Mouse (Mus musculus) MEL (cell line): ENCODE measurements around the gene Fhad1. TPM values are rescaled to one million over a fixed set of nuclear protein-coding genes. Genes with fewer than 3 reads are reported as not detected.
"Not testable (repeated sequence)": the region's sequence is repeated elsewhere in the genome, so short reads cannot be mapped to it uniquely, and the experiment has no call there.

Experiments
- DNase-seq: peaks from one replicate; pipeline ENCODE4 v3.0.0; 2011; ENCODE audit warnings: low read depth, low spot score
- H3K27ac ChIP-seq: 2 replicates; pipeline ENCODE4 v1.5.1; 2012; ENCODE audit warnings: low read depth, mild to moderate bottlenecking, control low read depth, low read length, moderate library complexity; ENCODE audit not compliant: control insufficient read depth
- H3K27me3 ChIP-seq, 2 experiments: fragments of 150-350 bp in 1 of 2; sonication (generic) in 1 of 2; 2 replicates each; pipeline ENCODE4 v1.6.1; 2012; ENCODE audit warnings: low read length in 2 of 2, mild to moderate bottlenecking in 2 of 2, improper control_type of control experiment in 1 of 2, moderate library complexity in 1 of 2; ENCODE audit not compliant: insufficient read depth in 2 of 2, control insufficient read depth in 1 of 2
- H3K36me3 ChIP-seq, 2 experiments: 2 replicates each; pipeline ENCODE4 v1.6.1; 2012 to 2014; ENCODE audit warnings: low read length in 2 of 2, improper control_type of control experiment in 1 of 2, inconsistent platforms in 1 of 2, mild to moderate bottlenecking in 1 of 2; ENCODE audit not compliant: insufficient read depth in 2 of 2, control insufficient read depth in 1 of 2
- H3K4me1 ChIP-seq, 2 experiments: fragments of 150-350 bp in 1 of 2; sonication (generic) in 1 of 2; 2 replicates each; pipeline ENCODE4 v1.6.1; 2012; ENCODE audit warnings: low read length in 2 of 2, improper control_type of control experiment in 1 of 2, mild to moderate bottlenecking in 1 of 2; ENCODE audit not compliant: insufficient read depth in 2 of 2, control insufficient read depth in 1 of 2
- H3K4me3 ChIP-seq, 2 experiments: fragments of 150-350 bp in 1 of 2; sonication (generic) in 1 of 2; 2 replicates each; pipeline ENCODE4 v1.5.1; 2012; ENCODE audit warnings: low read depth in 2 of 2, low read length in 2 of 2, mild to moderate bottlenecking in 2 of 2, moderate library complexity in 2 of 2, control low read depth in 1 of 2, improper control_type of control experiment in 1 of 2; ENCODE audit not compliant: control insufficient read depth in 1 of 2, insufficient read depth in 1 of 2
- H3K79me2 ChIP-seq: 2 replicates; pipeline ENCODE4 v1.6.1; 2012; ENCODE audit warnings: mild to moderate bottlenecking, low read length, moderate library complexity; ENCODE audit not compliant: control insufficient read depth, poor library complexity, insufficient read depth
- H3K9ac ChIP-seq: 2 replicates; pipeline ENCODE4 v1.6.1; 2012; ENCODE audit warnings: low read depth, mild to moderate bottlenecking, control low read depth, low read length, moderate library complexity; ENCODE audit not compliant: control insufficient read depth, poor library complexity, severe bottlenecking
- H3K9me3 ChIP-seq: fragments of 150-350 bp; sonication (generic); replicated peaks from 2 replicates; pipeline ENCODE4 v1.6.1; 2012; ENCODE audit warnings: mild to moderate bottlenecking, low read length, improper control_type of control experiment, moderate library complexity; ENCODE audit not compliant: insufficient read depth
- ELF1 ChIP-seq: IDR thresholded peaks from 2 replicates; pipeline ENCODE4 v1.6.1; 2014; ENCODE audit warnings: low read depth, mild to moderate bottlenecking, inconsistent platforms, low read length, improper control_type of control experiment, moderate library complexity
- ETS1 ChIP-seq: IDR thresholded peaks from 2 replicates; pipeline ENCODE4 v1.6.1; 2012; ENCODE audit warnings: low read depth, mild to moderate bottlenecking, inconsistent platforms, low read length, improper control_type of control experiment, moderate library complexity
- GATA1 ChIP-seq: IDR thresholded peaks from 2 replicates; pipeline ENCODE4 v1.6.1; 2011; ENCODE audit warnings: low read depth, low read length, improper control_type of control experiment
- HCFC1 ChIP-seq: IDR thresholded peaks from 2 replicates; pipeline ENCODE4 v1.6.1; 2012; ENCODE audit warnings: low read depth, mild to moderate bottlenecking, inconsistent platforms, low read length, improper control_type of control experiment, moderate library complexity
- JUND ChIP-seq: IDR thresholded peaks from 2 replicates; pipeline ENCODE4 v1.6.1; 2011; ENCODE audit warnings: low read depth, mild to moderate bottlenecking, improper control_type of control experiment, low read length
- MAFK ChIP-seq: IDR thresholded peaks from 2 replicates; pipeline ENCODE4 v1.6.1; 2011; ENCODE audit warnings: low read depth, mild to moderate bottlenecking, low read length, improper control_type of control experiment, borderline replicate concordance
- MXI1 ChIP-seq: IDR thresholded peaks from 2 replicates; pipeline ENCODE4 v1.6.1; 2011; ENCODE audit warnings: mild to moderate bottlenecking, low read depth, low read length, improper control_type of control experiment
- MYB ChIP-seq: IDR thresholded peaks from 2 replicates; pipeline ENCODE4 v1.6.1; 2011; ENCODE audit warnings: mild to moderate bottlenecking, low read depth, low read length, improper control_type of control experiment
- NELFE ChIP-seq: IDR thresholded peaks from 2 replicates; pipeline ENCODE4 v1.6.1; 2011; ENCODE audit warnings: low read depth, low read length, improper control_type of control experiment
- NRF1 ChIP-seq: IDR thresholded peaks from 2 replicates; pipeline ENCODE4 v1.6.1; 2014; ENCODE audit warnings: low read depth, mild to moderate bottlenecking, inconsistent platforms, low read length, improper control_type of control experiment, moderate library complexity; ENCODE audit not compliant: poor library complexity, insufficient read depth, severe bottlenecking
- POLR2A ChIP-seq, 2 experiments: IDR thresholded peaks; 2 replicates each; pipeline ENCODE4 v1.6.1; 2011 to 2012; ENCODE audit warnings: low read length in 2 of 2, mild to moderate bottlenecking in 2 of 2, control low read depth in 1 of 2, improper control_type of control experiment in 1 of 2, low read depth in 1 of 2, moderate library complexity in 1 of 2; ENCODE audit not compliant: control insufficient read depth in 1 of 2, insufficient read depth in 1 of 2, poor library complexity in 1 of 2
- SMC3 ChIP-seq: IDR thresholded peaks from 2 replicates; pipeline ENCODE4 v1.6.1; 2011; ENCODE audit warnings: low read depth, low read length, improper control_type of control experiment
- UBTF ChIP-seq: IDR thresholded peaks from 2 replicates; pipeline ENCODE4 v1.6.1; 2012; ENCODE audit warnings: low read depth, mild to moderate bottlenecking, inconsistent platforms, low read length, improper control_type of control experiment, moderate library complexity, borderline replicate concordance; ENCODE audit not compliant: insufficient read depth
- USF1 ChIP-seq: IDR thresholded peaks from 2 replicates; pipeline ENCODE4 v1.6.1; 2014; ENCODE audit warnings: low read depth, mild to moderate bottlenecking, inconsistent platforms, low read length, improper control_type of control experiment, moderate library complexity
- ZMIZ1 ChIP-seq: IDR thresholded peaks from 2 replicates; pipeline ENCODE4 v1.6.1; 2012; ENCODE audit warnings: low read depth, mild to moderate bottlenecking, inconsistent platforms, low read length, improper control_type of control experiment, moderate library complexity
- polyA plus RNA-seq, 2 experiments: library from polyadenylated mRNA; stranded (reverse) in 1 of 2; unstranded in 1 of 2; fragments of >175 nt in 1 of 2; fragments of >200 nt in 1 of 2; gene quantifications; 2 replicates each; pipeline versions ENCODE4 v1.2.1 to v1.2.4; 2012; ENCODE audit warnings: low replicate concordance in 2 of 2, low read depth in 1 of 2; ENCODE audit not compliant: insufficient read length in 2 of 2, insufficient read depth in 1 of 2, missing spikeins in 1 of 2
- total RNA-seq: library from RNA; depleted of rRNA; stranded (reverse); fragments of 300-350 nt; gene quantifications from 2 replicates; pipeline ENCODE4 v1.2.3, GENCODE M21; 2012

Gene Fhad1
- total and polyA plus RNA-seq, 3 experiments = not detected

DNA sequence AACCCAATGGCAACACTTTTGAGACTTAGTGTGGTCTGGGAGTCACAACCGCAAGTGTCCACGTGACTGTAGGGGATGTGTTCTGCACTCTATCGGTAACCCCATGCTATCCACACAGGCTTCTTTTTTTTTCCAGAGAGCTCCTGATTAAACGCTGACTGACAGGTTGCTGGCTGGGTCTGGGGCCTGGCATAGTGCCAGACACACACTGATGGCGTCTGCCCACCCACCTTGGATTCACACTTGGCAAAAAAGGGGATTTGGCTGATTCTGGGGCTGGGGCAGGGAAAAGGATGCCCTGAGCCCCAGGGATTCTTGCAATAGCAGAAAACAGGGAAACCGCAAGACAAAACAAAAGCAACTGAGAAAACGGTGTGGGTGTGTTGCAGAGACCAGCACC is 18.8 kb downstream of the Fhad1 start:
- Histone ChIP-seq H3K9me3 (no peaks in the 10 kb centered on the region), H3K9ac (no peak overlapping the region), H3K27ac (no peak overlapping the region), H3K4me1 (no peaks in the 10 kb centered on the region), H3K27me3 (no peaks in the 10 kb centered on the region), H3K4me3 (no peak overlapping the region), H3K79me2 (no peaks in the 10 kb centered on the region), H3K36me3 (no peaks in the 10 kb centered on the region)
- no peak for DNase-seq
- TF ChIP-seq MYB (no peak), NRF1 (no peak), ZMIZ1 (no peak), HCFC1 (no peak), ELF1 (no peak), ETS1 (no peak), MAFK (no peak), SMC3 (no peak), NELFE (no peak), JUND (no peak), MXI1 (no peak)

DNA sequence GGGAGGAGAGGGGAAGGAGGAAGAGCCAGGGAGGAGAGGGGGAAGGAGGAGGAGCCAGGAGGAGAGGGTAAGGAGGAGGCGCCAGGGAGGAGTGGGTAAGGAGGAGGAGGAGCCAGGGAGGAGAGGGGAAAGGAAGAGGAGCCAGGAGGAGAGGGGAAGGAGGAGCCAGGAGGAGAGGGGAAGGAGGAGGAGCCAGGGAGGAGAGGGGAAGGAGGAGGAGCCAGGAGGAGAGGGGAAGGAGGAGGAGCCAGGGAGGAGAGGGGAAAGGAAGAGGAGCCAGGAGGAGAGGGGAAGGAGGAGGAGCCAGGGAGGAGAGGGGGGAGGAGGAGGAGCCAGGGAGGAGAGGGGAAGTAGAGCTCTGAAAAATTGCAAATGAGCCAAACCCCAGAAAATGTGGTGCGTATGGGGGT is 20.8 kb downstream of the Fhad1 start:
- not testable (repeated sequence) for H3K9me3 ChIP-seq, H3K4me1 ChIP-seq, H3K79me2 ChIP-seq, H3K4me3 ChIP-seq, DNase-seq, H3K27me3 ChIP-seq, H3K9ac ChIP-seq, H3K36me3 ChIP-seq, H3K27ac ChIP-seq

DNA sequence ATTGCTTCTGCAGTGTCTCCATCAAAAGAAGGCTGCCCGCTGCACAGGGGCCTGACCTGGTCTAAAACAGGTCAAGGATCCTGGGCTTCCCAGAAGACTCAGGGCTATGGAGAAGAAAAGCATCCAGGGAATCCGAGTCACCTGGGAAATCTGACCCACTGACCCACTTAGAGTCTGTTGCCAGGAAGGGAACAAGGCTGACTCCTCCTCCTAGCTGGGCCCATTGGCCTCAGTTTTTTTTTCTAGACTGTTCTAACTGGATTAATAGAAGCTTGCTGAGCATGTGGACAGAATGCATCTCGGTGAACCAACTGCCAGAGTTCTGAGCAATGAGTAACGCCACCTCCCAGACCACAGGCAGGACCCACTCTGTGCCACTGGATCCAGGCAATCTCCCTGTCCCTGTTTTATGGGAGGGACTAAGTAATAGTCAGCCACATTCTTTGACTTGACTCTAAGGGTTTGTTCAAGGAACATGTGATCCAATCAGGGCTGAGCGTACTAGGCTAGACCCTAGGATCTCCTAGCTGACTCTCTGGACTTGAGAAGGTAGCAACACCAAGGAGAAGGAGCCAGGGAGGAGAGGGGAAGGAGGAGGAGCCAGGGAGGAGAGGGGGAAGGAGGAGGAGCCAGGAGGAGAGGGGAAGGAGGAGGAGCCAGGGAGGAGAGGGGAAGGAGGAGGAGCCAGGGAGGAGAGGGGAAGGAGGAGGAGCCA is 21.4 kb downstream of the Fhad1 start:
- H3K9ac ChIP-seq = no peak overlapping the region
- DNase-seq = no peak
- H3K79me2 ChIP-seq = no peaks in the 10 kb centered on the region
- H3K9me3 ChIP-seq = no peaks in the 10 kb centered on the region
- no peaks in the 10 kb centered on the region for H3K27me3 ChIP-seq
- no peak for TF ChIP-seq MXI1
- no peak for TF ChIP-seq UBTF
- no peak for TF ChIP-seq POLR2A (IDR thresholded peaks at IDR 0.05; ENCODE audit: control insufficient read depth in 1 of 2, insufficient read depth in 1 of 2, low read depth in 1 of 2, low read length in 2 of 2, poor library complexity in 1 of 2)
- no peak for TF ChIP-seq JUND
- TF ChIP-seq USF1 = no peak
- no peak for TF ChIP-seq GATA1
- no peaks in the 10 kb centered on the region for H3K36me3 ChIP-seq
- no peak overlapping the region for H3K27ac ChIP-seq
- H3K4me1 ChIP-seq = no peaks in the 10 kb centered on the region
- no peak overlapping the region for H3K4me3 ChIP-seq
